Mouse (Mus musculus) myocyte (in vitro differentiated cells): ENCODE measurements around the gene Dnase1l3.

ENCODE experiments used
- CEBPB ChIP-seq: IDR thresholded peaks from 2 replicates; pipeline ENCODE4 v1.6.1; 2011; ENCODE audit warnings: mild to moderate bottlenecking, moderate library complexity; ENCODE audit not compliant: poor library complexity, insufficient read depth, severe bottlenecking
- E2F4 ChIP-seq: IDR thresholded peaks from one replicate; pipeline ENCODE4 v1.6.1; 2011; ENCODE audit warnings: mild to moderate bottlenecking, control low read depth, moderate library complexity; ENCODE audit not compliant: insufficient read depth
- MAX ChIP-seq: IDR thresholded peaks from one replicate; pipeline ENCODE4 v1.6.1; 2011; ENCODE audit warnings: low read depth, mild to moderate bottlenecking, control low read depth
- MYOD1 ChIP-seq, 3 experiments: IDR thresholded peaks; one replicate each; pipeline ENCODE4 v1.6.1; 2011; ENCODE audit warnings: control low read depth in 2 of 3, low read depth in 2 of 3, mild to moderate bottlenecking in 2 of 3, moderate library complexity in 1 of 3; ENCODE audit not compliant: insufficient read length in 2 of 3, control insufficient read depth in 1 of 3
- MYOG ChIP-seq, 3 experiments: IDR thresholded peaks; one replicate each; pipeline ENCODE4 v1.6.1; 2011; ENCODE audit warnings: control low read depth in 2 of 3, low read depth in 2 of 3, mild to moderate bottlenecking in 2 of 3; ENCODE audit not compliant: insufficient read length in 2 of 3, control insufficient read depth in 1 of 3, insufficient read depth in 1 of 3
- POLR2A ChIP-seq: IDR thresholded peaks from one replicate; pipeline ENCODE4 v1.6.1; 2011; ENCODE audit warnings: low read depth, mild to moderate bottlenecking, control low read depth, moderate library complexity; ENCODE audit not compliant: insufficient read length
- POLR2AphosphoS2 ChIP-seq: IDR thresholded peaks from one replicate; pipeline ENCODE4 v1.6.1; 2011; ENCODE audit warnings: low read depth, control low read depth; ENCODE audit not compliant: insufficient read length
- REST ChIP-seq: IDR thresholded peaks from one replicate; pipeline ENCODE4 v1.6.1; 2011; ENCODE audit warnings: mild to moderate bottlenecking, control low read depth, moderate library complexity; ENCODE audit not compliant: insufficient read depth, insufficient read length
- SRF ChIP-seq: IDR thresholded peaks from one replicate; pipeline ENCODE4 v1.6.1; 2011; ENCODE audit warnings: low read depth; ENCODE audit not compliant: control insufficient read depth, insufficient read length
- TCF12 ChIP-seq: IDR thresholded peaks from one replicate; pipeline ENCODE4 v1.6.1; 2011; ENCODE audit warnings: mild to moderate bottlenecking, control low read depth; ENCODE audit not compliant: poor library complexity, insufficient read depth, severe bottlenecking
- TCF3 ChIP-seq: IDR thresholded peaks from one replicate; pipeline ENCODE4 v1.6.1; 2011; ENCODE audit warnings: low read depth, control low read depth; ENCODE audit not compliant: insufficient read length
- USF1 ChIP-seq: IDR thresholded peaks from one replicate; pipeline ENCODE4 v1.6.1; 2011; ENCODE audit warnings: low read depth, mild to moderate bottlenecking, control low read depth, moderate library complexity

DNA sequence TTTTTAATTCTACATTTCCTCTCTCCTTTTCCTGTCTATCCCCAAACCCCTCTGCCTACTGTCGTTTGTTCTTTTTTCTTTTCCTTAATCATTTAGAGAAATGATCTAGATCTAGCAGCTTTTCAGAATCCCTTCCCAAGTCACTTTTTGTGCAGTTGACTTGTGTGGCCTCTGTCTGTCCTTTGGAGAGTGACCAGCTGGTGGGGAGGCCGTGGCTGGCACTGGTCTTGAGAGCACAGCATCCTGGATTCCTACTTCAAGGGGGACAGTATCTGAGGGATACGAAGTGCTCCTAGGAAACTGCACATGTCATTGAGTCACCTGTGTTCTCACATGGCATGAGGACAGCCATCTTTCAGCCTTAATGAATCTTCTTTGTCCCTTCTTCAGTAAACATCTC lies 45.8 kb upstream of the Dnase1l3 start:
- no peak for TF ChIP-seq POLR2A
- TF ChIP-seq MYOD1 (IDR thresholded peaks at IDR 0.05; ENCODE audit: control insufficient read depth in 1 of 3, insufficient read length in 2 of 3, low read depth in 2 of 3): no peak
- no peak for TF ChIP-seq MYOG (IDR thresholded peaks at IDR 0.05; ENCODE audit: control insufficient read depth in 1 of 3, insufficient read depth in 1 of 3, insufficient read length in 2 of 3, low read depth in 2 of 3)
- no peak for TF ChIP-seq TCF12
- no peak for TF ChIP-seq E2F4
- no peak for TF ChIP-seq POLR2AphosphoS2
- no peak for TF ChIP-seq REST
- no peak for TF ChIP-seq USF1
- TF ChIP-seq CEBPB: no peak
- no peak for TF ChIP-seq MAX
- TF ChIP-seq SRF: no peak
- TF ChIP-seq TCF3: no peak
